Mouse (Mus musculus) G1E (cell line): ENCODE measurements around the gene Gdf1.

Source experiments
- CTCF ChIP-seq: IDR thresholded peaks from 2 replicates; pipeline ENCODE4 v1.5.1; 2012; ENCODE audit warnings: low read depth, low read length, inconsistent platforms, mixed read lengths
- GATA1 ChIP-seq: IDR thresholded peaks from 2 replicates; pipeline ENCODE4 v1.6.1; 2012; ENCODE audit warnings: borderline replicate concordance, low read length, inconsistent platforms, mixed read lengths

DNA sequence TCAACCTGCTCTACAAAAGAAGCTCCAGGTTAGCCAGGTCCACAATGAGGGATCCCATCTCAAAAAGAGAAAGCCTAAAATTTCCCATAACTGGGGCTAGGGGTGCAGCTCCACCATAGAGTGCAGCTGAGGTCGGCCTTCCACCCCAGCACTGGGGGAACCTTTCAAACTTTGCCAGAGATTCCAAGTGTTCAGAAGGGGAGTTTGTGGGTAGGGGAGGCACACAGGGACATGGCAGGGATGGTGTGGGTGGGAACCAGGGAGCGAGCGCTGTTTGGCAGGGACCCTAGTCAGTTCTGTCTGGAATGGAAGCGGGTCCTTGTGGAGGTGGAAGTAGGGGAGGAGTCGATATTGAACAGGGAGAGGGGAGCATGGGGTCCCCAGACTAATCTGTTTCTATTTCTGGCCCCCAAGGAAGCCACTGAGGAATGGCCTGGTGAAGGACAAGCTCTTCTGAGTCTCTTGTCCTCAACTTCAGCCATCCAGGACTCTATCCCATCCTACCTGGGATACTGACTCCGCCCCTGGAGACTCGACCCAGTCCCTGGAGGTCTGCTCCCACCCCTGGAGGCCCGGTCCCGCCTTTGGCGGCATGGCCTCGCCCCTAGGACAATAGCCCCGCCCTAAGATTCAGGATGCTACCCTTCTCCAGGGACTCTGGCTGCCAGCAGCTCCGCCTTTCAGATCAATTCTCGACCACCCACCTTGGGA is at the start of gene Gdf1:
- TF ChIP-seq GATA1: no peak
- no peak for TF ChIP-seq CTCF
